Mouse (Mus musculus) spleen, adult 2 months (tissue): Measurements from ENCODE around the gene Plin3. TPM values are rescaled to one million over a fixed set of nuclear protein-coding genes. Genes with fewer than 3 reads are reported as not detected.
A peak's percentile ranks its signal among the peaks of the same experiment; 100 is the strongest.

ENCODE experiments used
- DNase-seq, 2 experiments: peaks; one replicate each; pipeline versions ENCODE4 v3.0.0 to v3.0.0-alpha.2; 2012 to 2021; ENCODE audit warnings: low spot score in 2 of 2, low read depth in 1 of 2
- H3K27ac ChIP-seq: fragments of 200-500 bp; 2 replicates; pipeline ENCODE4 v1.5.1; 2012; ENCODE audit warnings: low read length, inconsistent platforms; ENCODE audit not compliant: insufficient read depth
- H3K27me3 ChIP-seq: fragments of 200-500 bp; 2 replicates; pipeline ENCODE4 v1.6.1; 2012; ENCODE audit warnings: mild to moderate bottlenecking, moderate library complexity, low read length, inconsistent platforms; ENCODE audit not compliant: control insufficient read depth, insufficient read depth
- H3K36me3 ChIP-seq: fragments of 200-500 bp; 2 replicates; pipeline ENCODE4 v1.6.1; 2012; ENCODE audit warnings: mild to moderate bottlenecking, low read length, inconsistent platforms; ENCODE audit not compliant: control insufficient read depth, insufficient read depth
- H3K4me1 ChIP-seq: fragments of 200-500 bp; 2 replicates; pipeline ENCODE4 v1.6.1; 2011; ENCODE audit warnings: inconsistent platforms; ENCODE audit not compliant: control insufficient read depth, insufficient read depth, insufficient read length
- H3K4me3 ChIP-seq: fragments of 200-500 bp; 2 replicates; pipeline ENCODE4 v1.5.1; 2011; ENCODE audit warnings: mild to moderate bottlenecking, inconsistent platforms; ENCODE audit not compliant: insufficient read depth, insufficient read length; ENCODE audit errors: extremely low read depth
- CTCF ChIP-seq: fragments of 200-500 bp; IDR thresholded peaks from 2 replicates; pipeline ENCODE4 v1.5.1; 2011; ENCODE audit warnings: mild to moderate bottlenecking, inconsistent platforms; ENCODE audit not compliant: insufficient read depth, insufficient read length, insufficient replicate concordance; ENCODE audit errors: extremely low read depth
- POLR2A ChIP-seq: fragments of 200-500 bp; IDR thresholded peaks from 2 replicates; pipeline ENCODE4 v1.6.1; 2011; ENCODE audit warnings: low read depth, low read length, inconsistent platforms
- WGBS: fragments of 180-500 bp; shearing (Covaris S2); methylation state at CpG from one replicate; pipeline ENCODE4 v1.1.7; 2018; 5-methylcytosine and 5-hydroxymethylcytosine counted together
- polyA plus RNA-seq: library from polyadenylated mRNA; depleted of rRNA; stranded (reverse); fragments of >200 nt; gene quantifications from 2 replicates; pipeline ENCODE4 v1.2.3, GENCODE M21; 2012

Plin3 gene
- polyA plus RNA-seq, 1 experiment = 13.4 TPM

DNA sequence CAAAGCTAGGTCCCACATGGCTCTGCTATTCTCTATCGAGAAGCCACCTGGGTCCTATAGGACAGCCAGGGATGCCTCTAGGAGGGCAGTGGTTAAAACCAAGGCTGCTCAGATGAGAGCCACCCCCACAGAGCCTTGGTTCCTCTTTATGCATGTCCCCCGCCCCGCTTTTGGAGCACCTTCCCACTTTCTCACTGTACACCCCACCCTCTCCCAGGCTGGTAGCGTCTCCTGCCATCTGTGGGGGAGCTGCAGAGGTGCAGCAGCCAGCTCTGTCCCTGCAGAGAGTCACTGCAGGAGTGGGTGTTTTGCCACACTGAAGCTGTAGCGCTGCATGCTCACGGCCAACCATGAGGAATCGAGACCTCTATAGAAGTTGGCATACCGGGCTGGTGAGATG is 9.4 kb downstream of the Plin3 start:
- 68% methylated on average over 8 of the region's 8 CpGs for WGBS
- Histone ChIP-seq H3K4me3 (no peak overlapping the region), H3K27ac (no peak overlapping the region), H3K4me1 (no peaks in the 10 kb centered on the region), H3K36me3 (peaks cover 12% of the 10 kb centered on the region), H3K27me3 (no peaks in the 10 kb centered on the region)
- TF ChIP-seq POLR2A (no peak), CTCF (no peak)
- DNase-seq = no peak

DNA sequence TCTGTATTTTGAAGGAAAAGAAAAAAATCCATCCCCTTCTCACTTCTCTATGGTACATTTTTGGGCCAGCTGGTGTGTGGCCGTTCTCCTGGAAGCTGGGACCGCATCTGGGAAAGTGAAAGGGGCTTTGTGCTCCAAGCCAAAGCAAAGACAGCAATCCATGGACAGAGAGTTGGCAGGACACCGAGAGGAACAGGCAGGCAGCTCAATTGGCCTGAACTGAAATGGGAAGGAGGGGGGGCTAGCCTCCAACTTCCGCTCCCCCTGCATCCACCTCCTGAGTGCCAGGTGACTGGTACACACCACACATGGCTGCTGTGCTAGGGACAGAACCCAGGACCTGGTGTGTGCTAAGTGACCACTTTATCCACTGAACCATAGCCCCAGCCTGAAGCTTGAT is 9.9 kb downstream of the Plin3 start:
- Histone ChIP-seq H3K4me1 (no peaks in the 10 kb centered on the region), H3K36me3 (peaks cover 12% of the 10 kb centered on the region), H3K27me3 (no peaks in the 10 kb centered on the region), H3K4me3 (no peak overlapping the region), H3K27ac (no peak overlapping the region)
- DNase-seq = no peak
- WGBS = 85% methylated on average over 4 of the region's 4 CpGs
- TF ChIP-seq POLR2A = no peak
- TF ChIP-seq CTCF = no peak

DNA sequence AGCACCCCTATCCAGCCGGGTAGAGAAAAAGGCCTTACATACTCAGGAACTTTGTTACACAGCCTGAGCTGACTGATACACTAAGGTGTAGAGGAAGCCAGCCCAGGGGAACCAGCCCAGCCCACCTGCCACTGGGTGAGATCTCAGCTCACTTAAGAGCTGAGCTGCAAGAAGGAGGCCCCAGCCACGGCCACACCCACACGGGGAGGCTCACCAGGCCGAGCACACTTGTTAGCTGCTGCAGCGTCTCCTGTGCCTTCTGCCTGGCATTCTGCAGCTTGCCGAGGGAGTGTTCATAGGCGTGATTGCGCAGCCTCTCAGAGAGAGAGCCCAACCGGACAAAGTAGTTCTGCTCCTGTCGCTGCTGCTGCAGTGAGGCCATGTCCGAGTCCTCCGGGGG is 11.5 kb downstream of the Plin3 start:
- Histone ChIP-seq H3K4me3 (no peak overlapping the region), H3K27ac (no peak overlapping the region), H3K36me3 (peaks cover 11% of the 10 kb centered on the region), H3K4me1 (peaks cover under 1% of the 10 kb centered on the region; the same call in 1 of the 2 replicates), H3K27me3 (no peaks in the 10 kb centered on the region)
- WGBS = 90% methylated on average over 12 of the region's 12 CpGs
- no peak for DNase-seq
- TF ChIP-seq CTCF = no peak
- TF ChIP-seq POLR2A = no peak

DNA sequence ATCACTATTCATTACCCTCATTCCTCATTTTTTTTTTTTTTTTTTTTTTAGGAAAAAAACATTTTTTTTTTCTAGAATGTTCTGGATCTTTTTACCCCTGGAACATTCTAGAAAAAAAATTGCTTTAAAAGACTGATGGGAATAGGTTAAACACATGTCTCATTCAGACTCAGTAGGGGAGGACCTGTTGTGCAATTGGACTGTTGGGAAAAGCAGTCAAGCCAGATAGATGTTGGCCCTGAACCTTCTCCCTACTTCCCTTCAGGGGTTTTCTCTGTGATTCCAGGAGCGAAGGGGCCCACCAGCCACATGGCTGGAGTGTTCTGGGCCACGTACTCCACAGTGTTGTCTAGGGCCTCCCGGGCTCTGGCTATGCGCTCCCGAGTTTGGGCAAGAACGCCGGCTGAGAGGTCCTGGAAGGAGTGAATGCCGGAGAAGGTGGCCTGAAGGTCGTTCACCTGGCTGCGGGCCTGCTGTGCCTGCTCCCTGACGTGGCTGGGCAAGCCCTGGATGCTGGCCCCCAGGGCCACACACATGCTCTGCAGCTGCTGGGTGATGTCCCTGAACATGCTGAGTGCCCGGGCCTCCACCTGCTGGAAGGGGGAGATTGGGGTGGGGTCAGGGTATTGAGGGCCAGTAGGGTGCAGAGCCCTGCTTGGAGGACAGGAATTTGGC is 13.1 kb downstream of the Plin3 start:
- TF ChIP-seq CTCF = no peak
- no peak for TF ChIP-seq POLR2A
- H3K27ac ChIP-seq = no peak overlapping the region
- 95% methylated on average over 12 of the region's 12 CpGs for WGBS
- no peaks in the 10 kb centered on the region for H3K27me3 ChIP-seq
- H3K4me3 ChIP-seq = no peak overlapping the region
- H3K4me1 ChIP-seq = peaks cover 3% of the 10 kb centered on the region; the same call in 1 of the 2 replicates
- H3K36me3 ChIP-seq = peaks cover 6% of the 10 kb centered on the region; the same call in 1 of the 2 replicates
- DNase-seq = no peak

DNA sequence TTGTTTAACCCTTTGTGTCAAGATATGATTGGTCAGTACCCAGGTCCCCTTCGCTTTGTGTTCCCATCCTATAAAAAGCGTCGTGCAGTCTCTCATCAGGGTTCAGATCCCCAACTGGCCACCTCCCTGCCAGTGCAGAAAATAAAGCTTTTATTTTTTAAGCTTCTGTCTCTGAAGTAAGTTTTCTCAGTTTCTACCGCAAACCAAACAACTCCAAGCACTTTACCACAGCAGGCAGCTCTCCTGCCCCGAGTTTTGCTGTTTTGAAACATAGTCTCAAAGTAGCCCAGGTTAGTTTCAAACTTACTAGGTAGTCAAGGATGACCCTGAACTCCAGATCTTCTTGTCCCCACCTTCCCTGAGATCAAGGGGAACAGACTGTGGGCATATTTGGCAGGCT is 14.3 kb downstream of the Plin3 start:
- no peak for DNase-seq
- TF ChIP-seq CTCF (no peak), POLR2A (no peak)
- WGBS = 93% methylated on average over 5 of the region's 5 CpGs
- H3K36me3 ChIP-seq = peaks cover 7% of the 10 kb centered on the region; the same call in 1 of the 2 replicates
- H3K27me3 ChIP-seq = no peaks in the 10 kb centered on the region
- no peak overlapping the region for H3K4me3 ChIP-seq
- H3K27ac ChIP-seq = no peak overlapping the region
- H3K4me1 ChIP-seq = peaks cover 6% of the 10 kb centered on the region; the same call in 1 of the 2 replicates

DNA sequence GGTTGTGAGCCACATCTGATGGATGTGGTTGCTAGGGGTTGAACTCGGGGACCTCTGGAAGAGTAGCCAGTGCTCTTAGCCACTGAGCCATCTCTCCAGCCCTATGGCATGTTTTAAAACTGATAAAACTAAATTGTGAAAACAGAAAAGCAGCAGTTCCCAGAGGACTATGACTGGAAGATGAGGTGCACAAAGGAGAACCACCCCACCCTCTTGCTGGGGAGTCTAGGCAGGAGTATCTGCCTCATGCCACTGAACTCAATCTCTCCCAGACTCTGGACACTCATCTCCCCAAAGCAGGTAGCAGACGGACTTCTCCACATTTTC is 15.1 kb downstream of the Plin3 start:
- H3K4me3 ChIP-seq = no peak overlapping the region
- 48% methylated on average over 2 of the region's 2 CpGs for WGBS
- DNase-seq = peak in 1 of 2 experiments; percentile 2
- no peaks in the 10 kb centered on the region for H3K27me3 ChIP-seq
- H3K4me1 ChIP-seq = peaks cover 6% of the 10 kb centered on the region; the same call in 1 of the 2 replicates
- H3K36me3 ChIP-seq = peaks cover 9% of the 10 kb centered on the region; the same call in 1 of the 2 replicates
- no peak overlapping the region for H3K27ac ChIP-seq
- no peak for TF ChIP-seq CTCF
- TF ChIP-seq POLR2A = no peak

DNA sequence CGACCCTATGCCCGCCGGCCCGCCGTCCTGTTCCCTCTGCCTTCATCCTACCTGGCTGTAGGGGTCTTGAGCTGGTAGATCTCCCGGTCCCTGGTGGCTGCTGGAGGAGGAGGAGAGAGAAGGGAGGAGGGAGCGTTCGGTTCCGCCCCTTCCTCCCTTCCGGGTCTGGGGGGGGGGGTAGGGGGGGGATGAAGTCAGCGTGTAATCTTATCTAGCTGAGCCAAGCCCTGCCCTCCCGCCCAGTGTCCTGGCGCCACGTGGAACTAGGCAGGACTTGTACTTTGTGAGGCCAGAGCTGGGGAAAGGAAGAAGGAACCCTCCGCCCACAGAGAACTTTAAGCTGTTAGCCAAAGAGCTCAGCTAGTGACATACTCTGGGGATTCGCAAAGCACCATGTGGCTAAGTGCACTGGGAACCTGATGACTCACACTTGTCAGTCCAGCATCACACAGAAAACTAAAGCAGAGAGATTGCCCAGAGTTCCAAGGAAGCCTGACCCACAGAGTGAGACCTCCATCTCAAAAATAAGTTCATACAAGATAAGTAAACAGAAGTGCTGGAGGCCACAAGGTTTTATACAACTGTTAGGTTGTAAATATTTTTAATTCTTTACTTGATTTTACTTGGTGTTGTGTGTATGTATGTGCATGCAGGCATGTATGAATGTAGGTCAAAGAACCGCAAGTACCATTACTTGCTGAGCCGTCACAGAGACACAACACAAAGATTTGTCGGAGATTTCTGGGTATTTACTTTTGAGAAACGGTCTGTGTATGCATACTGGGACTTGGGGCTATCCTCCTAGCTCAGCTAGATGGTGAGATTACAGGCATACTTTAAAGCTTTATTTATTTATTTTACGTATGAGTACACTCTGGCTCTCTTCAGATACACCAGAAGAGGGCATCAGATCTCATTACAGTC is 15.8 kb downstream of the Plin3 start, which contains the start of gene Ticam1:
Gene Ticam1, minus strand, starts transcription at position 144 of the 924 bp plus-strand sequence.
- Histone ChIP-seq H3K27me3 (no peaks in the 10 kb centered on the region), H3K36me3 (peaks cover 9% of the 10 kb centered on the region; the same call in 1 of the 2 replicates), H3K4me1 (peaks cover 6% of the 10 kb centered on the region; the same call in 1 of the 2 replicates), H3K27ac (peak within 1 kb of the TSS; percentile 62), H3K4me3 (peak within 1 kb of the TSS; percentile 68)
- 3% methylated on average over 17 of the region's 21 CpGs for WGBS
- TF ChIP-seq CTCF = no peak
- TF ChIP-seq POLR2A = no peak
- DNase-seq = peak; percentile 79 to 83
